Mouse (Mus musculus) heart, embryonic 13.5 days (tissue): Measurements from ENCODE around the gene Uaca. TPM values are rescaled to one million over a fixed set of nuclear protein-coding genes. Genes with fewer than 3 reads are reported as not detected.

ENCODE experiments used
- ATAC-seq: fragments of 200-750 bp; cut with Nextera tagmentation; 2 replicates; pipeline ENCODE4 v1.8.0; 2017; ENCODE audit warnings: moderate TSS enrichment; ENCODE audit not compliant: insufficient number of reproducible peaks, low FRiP score, low TSS enrichment; ENCODE audit errors: extremely low read depth
- H3K27ac ChIP-seq: fragments of 300-500 bp; sonication (generic); replicated peaks from 2 replicates; pipeline ENCODE4 v1.5.1; 2015; ENCODE audit warnings: moderate library complexity, mild to moderate bottlenecking, inconsistent platforms
- H3K27me3 ChIP-seq: fragments of 300-500 bp; sonication (generic); replicated peaks from 2 replicates; pipeline ENCODE4 v1.6.1; 2015; ENCODE audit warnings: mild to moderate bottlenecking, inconsistent platforms
- H3K36me3 ChIP-seq: fragments of 300-500 bp; sonication (generic); 2 replicates; pipeline ENCODE4 v1.6.1; 2015; ENCODE audit warnings: mild to moderate bottlenecking, inconsistent platforms
- H3K4me1 ChIP-seq: fragments of 300-500 bp; sonication (generic); 2 replicates; pipeline ENCODE4 v1.6.1; 2015; ENCODE audit warnings: inconsistent platforms
- H3K4me2 ChIP-seq: fragments of 300-500 bp; sonication (generic); 2 replicates; pipeline ENCODE4 v1.6.1; 2015; ENCODE audit warnings: inconsistent platforms, mild to moderate bottlenecking, moderate library complexity
- H3K4me3 ChIP-seq: fragments of 300-500 bp; sonication (generic); 2 replicates; pipeline ENCODE4 v1.5.1; 2015; ENCODE audit warnings: moderate library complexity, mild to moderate bottlenecking, inconsistent platforms
- H3K9ac ChIP-seq: fragments of 300-500 bp; sonication (generic); 2 replicates; pipeline ENCODE4 v1.6.1; 2015; ENCODE audit warnings: inconsistent platforms, mild to moderate bottlenecking, moderate library complexity
- H3K9me3 ChIP-seq: fragments of 300-500 bp; sonication (generic); 2 replicates; pipeline ENCODE4 v1.6.1; 2016; ENCODE audit warnings: inconsistent platforms
- WGBS: fragments of 180-500 bp; shearing (Covaris S2); methylation state at CpG from one replicate; pipeline ENCODE4 v1.1.7; 2015; ENCODE audit warnings: mixed read lengths; 5-methylcytosine and 5-hydroxymethylcytosine counted together
- polyA plus RNA-seq: library from polyadenylated mRNA; unstranded; fragments of >200 nt; fragmentation: Nextera tagmentation; extraction: Ambion mirVana; gene quantifications from 2 replicates; pipeline ENCODE4 v1.2.1, GENCODE M21; 2015

Gene Uaca
- polyA plus RNA-seq: 25.8 and 27.3 TPM in 2 replicates

DNA sequence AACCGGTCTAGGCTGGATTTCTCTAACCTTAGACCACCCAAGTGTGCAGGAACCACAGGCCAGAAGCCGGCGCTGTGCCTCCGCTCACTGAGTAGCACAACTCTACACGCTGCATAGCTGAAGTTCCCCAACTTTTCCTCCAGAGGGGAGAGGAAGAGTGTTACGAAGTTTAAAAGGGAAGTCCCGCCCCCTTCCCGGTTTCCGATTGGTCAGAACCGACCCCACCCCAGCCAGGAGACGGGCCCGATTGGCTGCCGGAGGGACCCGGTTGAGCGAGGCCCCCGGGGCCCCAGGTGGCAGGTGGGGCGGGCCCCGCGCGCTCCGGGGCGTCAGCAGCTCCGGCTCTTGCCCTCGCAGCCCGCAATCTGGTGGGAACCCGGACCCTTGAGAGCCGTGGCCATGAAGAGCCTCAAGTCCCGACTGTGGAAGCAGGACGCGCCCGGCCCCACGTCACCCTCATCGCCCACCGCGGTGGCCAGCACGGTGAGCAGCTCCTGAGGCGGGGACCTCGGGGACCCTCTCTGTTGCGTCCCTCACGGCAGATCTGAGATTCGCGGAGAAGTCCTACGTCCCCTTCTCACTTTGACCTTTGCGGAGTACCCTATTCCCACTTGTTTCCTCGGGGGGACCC lies at the start of gene Uaca:
Uaca (plus strand) TSS at position 333 of the 631 bp plus-strand sequence.
- WGBS: under 1% methylated on average over 45 of the region's 45 CpGs
- H3K27ac ChIP-seq: peak within 1 kb of the TSS; percentile 88
- H3K4me1 ChIP-seq: peaks cover 45% of the 10 kb centered on the region
- no peaks in the 10 kb centered on the region for H3K27me3 ChIP-seq
- H3K4me3 ChIP-seq: peak within 1 kb of the TSS; percentile 94
- H3K9me3 ChIP-seq: no peaks in the 10 kb centered on the region
- peak within 1 kb of the TSS; percentile 93 for H3K9ac ChIP-seq
- H3K36me3 ChIP-seq: no peaks in the 10 kb centered on the region
- H3K4me2 ChIP-seq: peak within 1 kb of the TSS; percentile 90
- peak; percentile 91 for ATAC-seq

DNA sequence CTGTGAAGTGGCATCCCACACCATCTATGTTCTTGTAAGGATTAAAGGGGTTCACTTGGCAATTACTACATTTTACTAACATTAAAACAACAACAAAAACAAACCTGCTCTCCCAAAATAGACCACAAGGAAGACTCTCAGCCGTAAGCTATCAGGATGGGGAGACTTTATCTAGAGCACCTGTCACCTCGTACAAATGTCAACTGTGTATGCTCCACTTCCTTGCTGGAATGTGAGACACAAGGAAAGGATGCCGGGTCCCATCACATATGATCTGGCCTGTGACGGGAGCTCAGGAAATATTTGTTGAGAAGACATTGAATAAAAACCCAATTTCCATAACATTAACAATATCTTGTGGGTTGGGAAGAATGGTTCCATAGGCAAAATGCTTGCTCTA lies 49.4 kb upstream of the Uaca start:
- Histone ChIP-seq H3K36me3 (no peaks in the 10 kb centered on the region), H3K4me2 (no peak overlapping the region), H3K4me3 (no peak overlapping the region), H3K4me1 (peaks cover 19% of the 10 kb centered on the region), H3K27ac (no peak overlapping the region), H3K9ac (no peak overlapping the region), H3K9me3 (no peaks in the 10 kb centered on the region), H3K27me3 (peaks cover 3% of the 10 kb centered on the region; the same call in 1 of the 2 replicates)
- WGBS: 30% methylated on average over 4 of the region's 4 CpGs
- ATAC-seq: no peak

DNA sequence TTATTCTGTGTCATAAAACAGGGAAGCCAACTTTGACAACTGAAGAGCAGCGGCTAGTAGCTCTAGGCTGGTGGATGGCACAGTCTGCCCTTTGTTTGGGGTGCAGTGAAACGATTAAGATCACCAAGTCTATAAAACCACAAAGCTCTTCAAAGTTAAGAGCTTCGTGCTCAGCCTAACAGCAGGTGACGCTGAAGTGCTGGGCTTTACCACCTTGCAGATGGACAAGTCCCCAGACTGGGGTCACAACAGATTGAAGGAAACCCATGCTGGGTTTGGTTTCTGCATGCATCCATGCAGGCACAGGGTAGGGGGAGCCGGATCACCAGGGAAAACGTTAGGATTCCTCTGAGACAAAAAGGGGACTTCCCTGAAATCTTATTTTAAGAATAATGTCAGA lies 47.8 kb upstream of the Uaca start:
- peaks cover 3% of the 10 kb centered on the region; the same call in 1 of the 2 replicates for H3K27me3 ChIP-seq
- no peak overlapping the region for H3K9ac ChIP-seq
- ATAC-seq: no peak
- no peak overlapping the region for H3K4me3 ChIP-seq
- H3K9me3 ChIP-seq: no peaks in the 10 kb centered on the region
- H3K27ac ChIP-seq: no peak overlapping the region
- no peak overlapping the region for H3K4me2 ChIP-seq
- 49% methylated on average over 6 of the region's 6 CpGs for WGBS
- peaks cover 14% of the 10 kb centered on the region for H3K4me1 ChIP-seq
- H3K36me3 ChIP-seq: no peaks in the 10 kb centered on the region

GRCm38 (mm10) chr9:60747672-60748071 lies 46.7 kb upstream of the Uaca start:
- no peak for ATAC-seq
- Histone ChIP-seq H3K36me3 (no peaks in the 10 kb centered on the region), H3K9ac (no peak overlapping the region), H3K4me1 (peaks cover 9% of the 10 kb centered on the region), H3K4me3 (no peak overlapping the region), H3K4me2 (no peak overlapping the region), H3K9me3 (no peaks in the 10 kb centered on the region), H3K27me3 (peaks cover 3% of the 10 kb centered on the region; the same call in 1 of the 2 replicates), H3K27ac (no peak overlapping the region)
- 76% methylated on average over 5 of the region's 5 CpGs for WGBS

GRCm38 (mm10) chr9:60748191-60748590 lies 46.2 kb upstream of the Uaca start:
- no peak overlapping the region for H3K4me3 ChIP-seq
- H3K27me3 ChIP-seq: peaks cover 3% of the 10 kb centered on the region; the same call in 1 of the 2 replicates
- WGBS: 82% methylated on average over 2 of the region's 2 CpGs
- H3K9ac ChIP-seq: no peak overlapping the region
- H3K9me3 ChIP-seq: no peaks in the 10 kb centered on the region
- H3K4me2 ChIP-seq: no peak overlapping the region
- H3K27ac ChIP-seq: no peak overlapping the region
- no peaks in the 10 kb centered on the region for H3K36me3 ChIP-seq
- H3K4me1 ChIP-seq: peaks cover 4% of the 10 kb centered on the region
- ATAC-seq: no peak

DNA sequence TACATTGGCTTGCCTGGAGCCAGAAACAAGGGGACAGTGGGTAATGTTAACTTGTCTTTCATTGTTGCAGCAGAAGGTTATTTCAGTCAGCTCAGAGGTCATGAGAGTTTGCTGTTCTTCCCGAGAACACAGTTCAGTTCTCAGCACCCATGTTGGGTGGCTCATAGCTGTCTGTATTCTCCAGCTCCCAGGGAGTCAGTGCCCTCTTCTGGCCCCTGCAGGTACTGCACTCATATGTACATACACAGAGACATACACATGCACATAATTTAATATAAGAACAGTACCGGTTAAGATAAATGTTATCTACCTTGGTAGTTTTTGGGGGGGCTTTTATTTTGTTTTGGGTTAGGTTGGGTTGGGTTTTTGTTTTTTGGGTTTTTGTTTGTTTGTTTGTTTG lies 45.2 kb upstream of the Uaca start:
- 74% methylated on average over 2 of the region's 2 CpGs for WGBS
- H3K27ac ChIP-seq: no peak overlapping the region
- no peak overlapping the region for H3K4me3 ChIP-seq
- H3K9ac ChIP-seq: no peak overlapping the region
- no peaks in the 10 kb centered on the region for H3K36me3 ChIP-seq
- H3K4me2 ChIP-seq: no peak overlapping the region
- peaks cover 3% of the 10 kb centered on the region; the same call in 1 of the 2 replicates for H3K27me3 ChIP-seq
- no peaks in the 10 kb centered on the region for H3K4me1 ChIP-seq
- H3K9me3 ChIP-seq: no peaks in the 10 kb centered on the region
- ATAC-seq: no peak

DNA sequence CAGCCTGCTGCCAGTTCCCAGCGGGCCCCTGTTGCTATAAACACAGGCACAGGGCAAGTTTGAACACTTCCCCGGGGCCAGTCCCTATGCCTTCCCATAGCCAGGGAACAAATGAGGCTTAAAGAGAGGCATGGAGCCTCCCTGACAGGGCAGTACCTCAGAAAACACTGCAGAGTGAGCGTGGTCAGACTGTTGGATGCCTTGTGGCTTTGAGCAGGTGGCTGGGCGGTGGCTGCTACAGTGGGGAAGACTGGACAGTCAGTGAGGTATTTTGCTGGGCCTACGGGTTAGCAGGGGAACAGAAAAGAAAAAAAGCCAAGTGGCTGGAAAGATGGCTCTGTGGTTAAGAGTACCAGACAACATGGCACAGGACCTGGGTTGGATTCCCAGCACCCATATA lies 43.2 kb upstream of the Uaca start:
- Histone ChIP-seq H3K27ac (no peak overlapping the region), H3K9ac (no peak overlapping the region), H3K4me3 (no peak overlapping the region), H3K4me2 (no peak overlapping the region), H3K9me3 (no peaks in the 10 kb centered on the region), H3K27me3 (no peaks in the 10 kb centered on the region), H3K36me3 (no peaks in the 10 kb centered on the region), H3K4me1 (no peaks in the 10 kb centered on the region)
- ATAC-seq: no peak
- 81% methylated on average over 5 of the region's 5 CpGs for WGBS

DNA sequence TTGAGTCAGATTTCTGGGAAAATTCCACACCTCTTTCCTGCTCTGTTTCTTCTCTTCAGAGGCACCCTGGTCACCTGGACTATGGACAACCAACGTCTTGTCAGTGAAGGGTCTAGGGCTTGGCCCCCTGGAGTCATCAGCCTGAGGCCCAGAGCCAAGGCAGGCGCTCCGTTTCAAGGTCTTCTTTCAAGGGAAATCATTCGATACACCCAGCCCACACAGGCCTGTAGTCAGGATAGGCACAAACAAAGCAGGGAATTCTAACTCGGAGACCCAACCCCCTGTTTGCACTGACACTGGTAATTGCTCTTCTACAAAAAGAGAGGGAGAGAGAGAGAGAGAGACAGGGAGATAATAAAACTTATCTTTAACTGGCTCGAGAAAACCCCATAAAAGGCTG lies 42.4 kb upstream of the Uaca start:
- no peak for ATAC-seq
- Histone ChIP-seq H3K36me3 (no peaks in the 10 kb centered on the region), H3K4me1 (peaks cover 6% of the 10 kb centered on the region), H3K4me3 (no peak overlapping the region), H3K4me2 (no peak overlapping the region), H3K27me3 (no peaks in the 10 kb centered on the region), H3K27ac (no peak overlapping the region), H3K9ac (no peak overlapping the region), H3K9me3 (no peaks in the 10 kb centered on the region)
- WGBS: 59% methylated on average over 6 of the region's 6 CpGs

DNA sequence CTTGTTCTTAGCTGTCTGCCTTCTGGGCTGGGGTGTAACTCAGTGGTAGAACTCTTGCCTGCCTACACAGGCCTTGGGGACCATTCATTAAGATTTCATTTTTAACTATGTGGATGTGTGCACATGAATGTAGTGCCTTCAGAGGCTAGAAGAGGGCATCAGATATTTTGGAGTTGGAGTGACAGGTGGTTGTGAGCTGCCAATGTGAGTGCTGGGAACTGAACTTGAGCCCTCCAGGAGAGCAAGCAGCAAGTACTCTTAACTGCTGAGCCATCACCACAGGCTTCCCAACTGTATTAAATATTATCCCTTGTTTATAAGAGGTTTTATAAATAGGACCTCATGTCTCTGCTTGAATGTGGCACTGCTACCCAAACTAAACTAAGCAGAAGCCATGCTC lies 41.7 kb upstream of the Uaca start:
- Histone ChIP-seq H3K27me3 (no peaks in the 10 kb centered on the region), H3K36me3 (no peaks in the 10 kb centered on the region), H3K27ac (no peak overlapping the region), H3K9me3 (no peaks in the 10 kb centered on the region), H3K4me3 (no peak overlapping the region), H3K4me1 (peaks cover 12% of the 10 kb centered on the region), H3K4me2 (no peak overlapping the region), H3K9ac (no peak overlapping the region)
- ATAC-seq: no peak

GRCm38 (mm10) chr9:60756258-60756657 lies 38.1 kb upstream of the Uaca start:
- ATAC-seq: no peak
- 37% methylated on average over 6 of the region's 6 CpGs for WGBS
- peak overlapping the region; percentile 86; the same call in 1 of the 2 replicates for H3K27ac ChIP-seq
- no peak overlapping the region for H3K9ac ChIP-seq
- peaks cover 36% of the 10 kb centered on the region for H3K4me1 ChIP-seq
- H3K27me3 ChIP-seq: no peaks in the 10 kb centered on the region
- H3K36me3 ChIP-seq: no peaks in the 10 kb centered on the region
- H3K4me3 ChIP-seq: no peak overlapping the region
- H3K4me2 ChIP-seq: no peak overlapping the region
- H3K9me3 ChIP-seq: 0 out of 2 replicates have a peak, but pooled peaks cover 2% of the 10 kb centered on the region

DNA sequence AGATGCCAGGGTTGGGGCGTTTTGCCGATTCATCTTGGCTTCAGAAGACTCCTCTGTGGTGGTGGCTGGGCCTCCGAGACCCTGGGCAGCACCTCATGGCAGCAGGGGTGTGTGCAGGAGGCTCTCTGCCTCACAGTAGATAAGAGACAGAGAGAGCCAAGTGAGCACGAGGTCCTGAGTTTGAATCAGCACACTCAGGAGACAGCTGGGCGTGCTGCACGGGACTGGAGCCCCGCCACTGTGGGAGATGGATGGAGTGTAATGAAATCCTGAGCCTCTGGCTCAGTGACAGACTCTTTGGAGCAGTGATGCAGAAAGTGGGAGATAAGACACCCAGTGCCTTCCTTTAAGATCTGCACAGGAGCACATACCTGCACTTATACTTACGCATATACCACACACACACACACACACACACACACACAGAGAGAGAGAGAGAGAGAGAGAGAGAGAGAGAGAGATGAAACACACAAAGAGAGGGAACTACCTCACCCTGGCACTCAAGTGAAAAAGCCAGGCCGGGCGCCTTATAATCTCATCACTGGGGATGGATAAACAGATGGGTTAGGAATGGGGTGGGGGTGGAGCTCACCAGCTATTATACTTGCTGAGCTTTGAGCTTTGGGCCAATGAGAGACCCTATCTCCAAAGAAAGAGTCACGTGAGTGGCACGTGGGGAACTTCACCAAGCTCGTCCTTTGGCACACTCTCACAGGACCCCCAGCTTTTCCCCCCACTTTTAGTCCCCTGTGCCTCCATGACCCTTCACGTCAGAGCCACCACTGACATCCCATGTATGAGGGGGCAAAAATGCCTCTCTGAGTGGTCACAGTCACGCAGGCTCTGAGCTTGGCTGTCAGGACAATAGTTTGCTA lies 37.2 kb upstream of the Uaca start:
- ATAC-seq: no peak
- H3K36me3 ChIP-seq: no peaks in the 10 kb centered on the region
- peaks cover 36% of the 10 kb centered on the region for H3K4me1 ChIP-seq
- H3K4me2 ChIP-seq: peak overlapping the region; percentile 18
- no peaks in the 10 kb centered on the region for H3K27me3 ChIP-seq
- H3K27ac ChIP-seq: peak overlapping the region; percentile 86
- 0 out of 2 replicates have a peak, but pooled peaks cover 2% of the 10 kb centered on the region for H3K9me3 ChIP-seq
- WGBS: 52% methylated on average over 15 of the region's 15 CpGs
- 0 out of 2 replicates have a peak overlapping the region, but pooled peaks have one; percentile 42 for H3K9ac ChIP-seq
- no peak overlapping the region for H3K4me3 ChIP-seq
